Mouse (Mus musculus): ENCODE results near the gene Plxna4.

- no peak for TF ChIP-seq CTCF (IDR thresholded peaks at IDR 0.05)
- no peak for TF ChIP-seq EP300 (IDR thresholded peaks at IDR 0.05)
Observed at GRCm38 (mm10) chr6:32126914-32127313, 461.1 kb downstream of the Plxna4 start.
